Mouse (Mus musculus): Measurements from ENCODE around the gene Foxf1. TPM values are rescaled to one million over a fixed set of nuclear protein-coding genes. Genes with fewer than 3 reads are reported as not detected.

Gene Foxf1
- polyA plus RNA-seq, 1 experiment: 194 TPM

DNA sequence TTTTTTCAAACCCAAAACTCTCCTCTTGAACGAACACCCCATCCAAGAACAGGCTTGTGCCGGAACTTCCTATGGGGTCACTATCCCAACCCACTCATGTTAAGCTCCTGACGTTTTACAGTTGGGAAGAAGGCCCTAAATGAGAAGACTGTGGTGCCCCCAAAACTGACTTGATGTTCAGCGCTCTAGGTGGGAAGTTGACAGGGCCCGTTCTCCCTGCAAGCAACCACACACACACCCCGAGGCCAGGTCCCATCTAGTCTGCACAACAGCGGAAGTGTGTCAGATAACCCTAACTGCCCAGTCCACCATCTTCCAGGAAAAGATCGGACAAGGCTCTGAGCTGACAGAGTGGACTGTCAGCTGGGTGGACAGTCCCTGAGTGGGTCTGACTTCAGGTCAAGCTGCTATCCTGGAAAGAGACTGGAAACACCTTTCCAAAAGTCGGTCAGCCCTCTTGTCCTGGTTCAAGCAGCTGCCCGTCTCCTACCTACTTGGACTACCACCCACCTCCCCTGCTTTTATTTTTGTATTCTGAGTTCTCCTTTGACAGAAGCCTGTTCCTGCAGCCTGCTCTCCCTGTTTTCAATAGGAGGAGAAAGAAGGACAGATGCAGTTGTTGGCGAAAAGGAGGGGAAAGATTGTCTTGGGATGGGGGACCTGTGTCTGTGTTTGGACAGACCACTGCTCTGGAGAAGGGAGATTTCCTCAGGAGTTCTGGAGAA lies 11.6 kb upstream of the Foxf1 start:
- peaks cover 7% of the 10 kb centered on the region for H3K4me1 ChIP-seq (ENCODE audit: control insufficient read depth, insufficient read depth, low read length)
- no peak overlapping the region for H3K4me3 ChIP-seq (replicated peaks; ENCODE audit: extremely low read depth, low read depth, low read length)
- DNase-seq: no peak
- no peak for TF ChIP-seq POLR2A (IDR thresholded peaks at IDR 0.05; ENCODE audit: borderline replicate concordance, extremely low read depth, low read depth, low read length)
- no peak for TF ChIP-seq CTCF (IDR thresholded peaks at IDR 0.05; ENCODE audit: insufficient read depth, low read length)
- WGBS: 36% methylated on average over 11 of the region's 11 CpGs

DNA sequence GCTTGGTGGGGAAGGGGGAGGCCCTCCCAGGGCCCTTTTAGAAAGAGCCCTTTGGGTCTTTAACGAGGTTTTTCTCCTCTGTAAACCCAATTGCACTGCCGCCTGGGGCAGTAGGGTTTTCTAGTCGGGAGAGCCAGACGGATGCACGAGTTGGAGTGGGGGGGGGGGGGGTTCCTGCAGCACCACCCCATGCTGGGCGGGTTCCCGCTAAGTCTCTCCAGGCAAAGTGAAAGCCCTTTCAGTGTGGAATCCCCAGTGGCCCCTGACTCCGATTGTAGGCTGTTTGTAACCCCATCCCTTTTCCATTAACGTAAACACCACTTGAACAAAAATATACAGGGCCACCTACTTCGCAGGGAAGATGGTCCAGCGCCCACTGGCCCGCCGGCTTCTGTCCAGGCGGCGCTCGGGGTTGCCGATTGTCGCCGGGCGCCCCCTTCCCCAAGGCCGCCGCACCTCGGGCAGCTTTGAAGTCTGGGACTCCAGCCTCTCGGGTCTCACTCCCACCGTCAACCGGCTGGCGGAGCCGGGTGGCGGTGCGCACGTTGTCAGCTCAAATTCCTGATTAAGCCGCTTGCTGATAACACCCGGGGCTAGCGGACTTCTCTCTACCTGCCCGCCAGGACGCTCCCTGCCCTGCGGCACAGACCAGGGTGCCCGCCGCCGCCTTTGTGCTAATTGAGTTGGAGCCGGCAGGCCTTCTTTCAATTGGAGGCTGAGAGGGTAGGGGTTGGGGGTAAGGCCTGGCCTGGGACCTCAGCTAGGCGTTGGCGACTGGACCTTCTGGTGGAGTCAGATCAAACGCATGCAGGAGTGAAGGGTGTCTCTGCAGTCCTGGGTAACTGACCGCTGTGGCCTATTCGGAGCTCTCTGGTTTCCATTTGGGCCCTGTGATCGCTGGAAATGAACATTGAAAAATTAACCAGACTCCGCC lies 10.7 kb upstream of the Foxf1 start:
- Histone ChIP-seq H3K4me3 (replicated peaks; ENCODE audit: extremely low read depth, low read depth, low read length) (peak overlapping the region; percentile 40), H3K4me1 (ENCODE audit: control insufficient read depth, insufficient read depth, low read length) (peaks cover 10% of the 10 kb centered on the region)
- peak; percentile 17 for DNase-seq
- WGBS: 16% methylated on average over 48 of the region's 48 CpGs
- peak; percentile 41; the same call in 1 of the 2 replicates for TF ChIP-seq POLR2A (IDR thresholded peaks at IDR 0.05; ENCODE audit: borderline replicate concordance, extremely low read depth, low read depth, low read length)
- no peak for TF ChIP-seq CTCF (IDR thresholded peaks at IDR 0.05; ENCODE audit: insufficient read depth, low read length)

DNA sequence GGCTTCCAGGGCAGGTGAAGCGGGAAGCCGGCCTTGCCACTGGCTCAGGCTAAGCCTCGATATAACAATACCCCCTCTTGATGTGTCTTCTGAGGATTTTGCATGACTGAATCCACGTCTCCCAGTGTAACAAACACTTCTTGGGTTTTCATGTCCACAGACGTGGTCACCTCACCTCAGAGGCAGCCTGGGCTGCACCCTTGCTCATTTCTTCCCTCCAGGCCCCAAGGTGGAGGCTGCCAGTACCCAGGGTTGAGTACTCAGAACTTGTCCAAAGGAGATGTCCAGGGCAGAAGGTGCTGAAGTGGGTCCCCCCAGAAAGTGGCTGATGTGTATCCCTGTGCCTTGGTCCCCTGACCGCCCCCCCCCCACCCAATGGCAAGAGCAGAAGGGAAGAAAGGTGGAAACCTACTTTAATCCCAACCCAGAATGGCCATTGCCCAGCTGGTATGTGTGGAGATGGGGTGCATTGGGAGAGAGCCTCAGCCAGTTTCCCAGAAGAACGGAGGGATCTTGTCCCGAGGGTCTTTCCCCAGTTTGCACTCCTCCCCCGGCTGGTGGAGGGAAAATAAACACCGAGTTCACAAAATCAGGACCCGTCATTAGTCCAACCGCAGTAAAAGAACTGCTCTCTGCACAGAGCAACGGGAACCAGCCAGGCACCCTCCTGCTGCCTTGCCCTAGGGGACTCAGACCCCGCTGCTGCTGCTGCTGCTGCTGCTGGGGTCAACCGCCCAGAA lies 9.9 kb upstream of the Foxf1 start:
- DNase-seq: no peak
- Histone ChIP-seq H3K4me1 (ENCODE audit: control insufficient read depth, insufficient read depth, low read length) (peaks cover 10% of the 10 kb centered on the region), H3K4me3 (replicated peaks; ENCODE audit: extremely low read depth, low read depth, low read length) (peak overlapping the region; percentile 36)
- no peak for TF ChIP-seq CTCF (IDR thresholded peaks at IDR 0.05; ENCODE audit: insufficient read depth, low read length)
- TF ChIP-seq POLR2A (IDR thresholded peaks at IDR 0.05; ENCODE audit: borderline replicate concordance, extremely low read depth, low read depth, low read length): no peak
- WGBS: 24% methylated on average over 15 of the region's 15 CpGs

DNA sequence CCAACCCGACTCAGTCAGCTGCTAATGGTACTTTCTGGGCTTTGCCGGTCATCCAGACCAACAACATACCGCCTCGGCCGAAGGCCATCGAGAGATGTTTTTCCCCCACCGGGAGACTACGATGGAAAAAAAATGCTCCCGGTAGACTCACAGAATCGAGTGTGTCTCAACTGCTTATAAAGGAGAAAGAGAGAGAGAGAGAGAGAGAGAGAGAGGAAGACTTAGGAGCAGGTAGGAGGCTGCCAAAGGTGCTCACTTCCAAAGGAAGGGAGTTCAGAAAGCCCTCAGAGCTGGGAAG lies 9.4 kb upstream of the Foxf1 start:
- Histone ChIP-seq H3K4me3 (replicated peaks; ENCODE audit: extremely low read depth, low read depth, low read length) (peak overlapping the region; percentile 36), H3K4me1 (ENCODE audit: control insufficient read depth, insufficient read depth, low read length) (peaks cover 10% of the 10 kb centered on the region)
- DNase-seq: no peak
- WGBS: 17% methylated on average over 10 of the region's 10 CpGs
- TF ChIP-seq POLR2A (IDR thresholded peaks at IDR 0.05; ENCODE audit: borderline replicate concordance, extremely low read depth, low read depth, low read length) (no peak), CTCF (IDR thresholded peaks at IDR 0.05; ENCODE audit: insufficient read depth, low read length) (no peak)

DNA sequence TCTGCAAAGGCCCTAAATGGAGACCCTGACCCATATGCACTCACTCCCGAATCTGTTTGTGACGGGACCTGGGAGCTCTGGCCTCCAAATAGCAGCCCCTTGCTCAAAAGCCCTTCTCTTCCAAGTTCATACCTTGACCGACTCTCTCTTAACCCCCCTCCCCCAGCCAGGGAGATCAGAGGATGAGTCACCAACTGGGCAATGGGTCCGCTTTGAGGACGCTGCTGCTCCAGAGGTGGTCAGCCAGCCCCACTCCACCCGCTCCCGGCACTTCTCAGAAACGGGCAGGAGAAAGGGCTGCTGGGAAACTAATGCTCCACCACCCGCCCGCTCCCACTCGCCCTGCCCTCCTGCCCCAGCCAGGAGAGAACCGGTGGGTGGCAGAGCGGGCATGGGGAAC lies 8.2 kb upstream of the Foxf1 start:
- peak overlapping the region; percentile 44 for H3K4me3 ChIP-seq (replicated peaks; ENCODE audit: extremely low read depth, low read depth, low read length)
- TF ChIP-seq POLR2A (IDR thresholded peaks at IDR 0.05; ENCODE audit: borderline replicate concordance, extremely low read depth, low read depth, low read length) (no peak), CTCF (IDR thresholded peaks at IDR 0.05; ENCODE audit: insufficient read depth, low read length) (no peak)
- peaks cover 10% of the 10 kb centered on the region for H3K4me1 ChIP-seq (ENCODE audit: control insufficient read depth, insufficient read depth, low read length)
- DNase-seq: peak; percentile 19
- WGBS: 17% methylated on average over 13 of the region's 13 CpGs

DNA sequence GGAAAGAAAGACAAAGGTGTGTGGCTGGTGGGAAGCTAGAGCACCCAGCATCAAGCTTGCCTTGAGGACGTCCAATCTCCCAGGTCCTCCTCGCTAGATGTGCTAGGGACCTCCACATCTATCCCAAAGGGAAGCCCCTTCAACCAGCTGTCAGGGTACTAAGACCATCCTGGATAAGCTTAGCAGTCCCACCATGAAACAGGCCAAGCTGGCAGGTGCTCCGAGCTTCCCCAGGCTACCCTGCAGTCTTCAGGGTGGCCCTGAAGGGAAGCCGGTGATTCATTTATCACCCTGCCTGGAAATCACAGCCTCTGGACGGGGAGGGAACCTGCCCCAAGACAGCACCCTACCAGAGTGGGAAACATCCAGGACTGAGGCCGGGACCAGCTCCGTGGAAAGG lies 7.6 kb upstream of the Foxf1 start:
- H3K4me3 ChIP-seq (replicated peaks; ENCODE audit: extremely low read depth, low read depth, low read length): peak overlapping the region; percentile 51
- TF ChIP-seq POLR2A (IDR thresholded peaks at IDR 0.05; ENCODE audit: borderline replicate concordance, extremely low read depth, low read depth, low read length) (no peak), CTCF (IDR thresholded peaks at IDR 0.05; ENCODE audit: insufficient read depth, low read length) (no peak)
- WGBS: 25% methylated on average over 7 of the region's 7 CpGs

DNA sequence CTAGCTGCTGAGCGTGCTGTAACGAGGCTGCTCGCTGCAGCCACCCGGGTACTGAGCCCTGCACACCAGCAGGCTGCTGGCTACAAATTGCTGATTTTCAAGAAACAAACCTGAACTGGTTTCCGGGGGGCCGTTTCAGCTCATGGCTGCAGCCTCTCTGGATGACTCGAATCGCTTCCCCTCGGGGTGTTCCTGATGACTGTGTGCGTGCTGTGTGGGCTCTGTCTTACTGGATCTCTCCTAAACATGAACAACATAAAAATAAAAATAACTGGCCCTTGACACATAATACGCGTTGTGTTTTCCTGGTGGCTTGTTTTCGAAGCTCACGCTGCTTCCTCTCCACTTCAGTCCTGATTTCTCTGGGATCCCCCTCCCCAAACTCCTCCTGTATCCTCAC lies 5.5 kb upstream of the Foxf1 start:
- peak overlapping the region; percentile 55 for H3K4me3 ChIP-seq (replicated peaks; ENCODE audit: extremely low read depth, low read depth, low read length)
- TF ChIP-seq CTCF (IDR thresholded peaks at IDR 0.05; ENCODE audit: insufficient read depth, low read length): no peak
- no peak for TF ChIP-seq POLR2A (IDR thresholded peaks at IDR 0.05; ENCODE audit: borderline replicate concordance, extremely low read depth, low read depth, low read length)
- WGBS: 23% methylated on average over 14 of the region's 14 CpGs
- DNase-seq: no peak
- peaks cover 5% of the 10 kb centered on the region for H3K4me1 ChIP-seq (ENCODE audit: control insufficient read depth, insufficient read depth, low read length)

More for the DNA sequence above, 7.6 kb upstream of the Foxf1 start:
- peaks cover 7% of the 10 kb centered on the region for H3K4me1 ChIP-seq (ENCODE audit: control insufficient read depth, insufficient read depth, low read length)
- DNase-seq: no peak

DNA sequence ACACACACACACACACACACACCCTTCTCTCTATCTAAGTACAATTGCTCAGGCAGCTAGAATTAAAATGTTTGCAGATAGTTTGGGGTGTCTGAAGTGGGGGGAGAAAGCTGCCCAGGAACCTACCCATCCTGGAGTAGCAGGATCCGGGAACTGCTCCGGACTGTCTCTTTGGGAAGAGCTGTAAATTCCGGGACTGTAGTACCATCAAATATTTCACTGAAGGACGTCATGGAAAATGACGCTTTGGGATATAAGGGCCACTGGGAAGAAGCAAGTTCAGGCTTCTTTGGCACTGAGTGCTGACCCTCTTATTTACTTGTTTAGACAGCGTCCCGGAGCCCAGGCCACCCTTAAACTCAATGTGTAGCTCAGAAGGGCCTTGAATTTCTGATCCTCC lies 5.0 kb upstream of the Foxf1 start:
- peaks cover 5% of the 10 kb centered on the region for H3K4me1 ChIP-seq (ENCODE audit: control insufficient read depth, insufficient read depth, low read length)
- H3K4me3 ChIP-seq (replicated peaks; ENCODE audit: extremely low read depth, low read depth, low read length): peak overlapping the region; percentile 55
- TF ChIP-seq POLR2A (IDR thresholded peaks at IDR 0.05; ENCODE audit: borderline replicate concordance, extremely low read depth, low read depth, low read length) (no peak), CTCF (IDR thresholded peaks at IDR 0.05; ENCODE audit: insufficient read depth, low read length) (no peak)
- DNase-seq: no peak
- 18% methylated on average over 7 of the region's 7 CpGs for WGBS

DNA sequence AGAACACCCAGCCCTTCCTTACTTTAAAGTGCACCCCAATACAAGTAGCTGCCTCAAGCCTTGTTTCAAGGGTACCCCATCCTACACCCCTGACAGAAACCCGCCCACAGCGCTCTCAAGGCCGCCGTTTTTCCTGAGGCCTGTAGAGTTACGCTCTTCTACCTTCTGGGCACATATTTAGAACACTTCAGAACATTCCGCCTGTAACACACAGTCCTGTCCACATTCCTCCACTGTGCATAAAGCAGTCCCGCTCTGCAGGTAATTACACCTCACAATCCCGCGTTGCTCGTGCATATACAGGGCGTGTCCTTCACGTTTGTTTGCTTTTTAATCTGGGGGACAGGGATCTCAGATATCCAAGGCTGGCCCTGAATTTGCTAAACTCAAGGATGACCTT lies 4.2 kb upstream of the Foxf1 start:
- TF ChIP-seq POLR2A (IDR thresholded peaks at IDR 0.05; ENCODE audit: borderline replicate concordance, extremely low read depth, low read depth, low read length) (no peak), CTCF (IDR thresholded peaks at IDR 0.05; ENCODE audit: insufficient read depth, low read length) (no peak)
- no peak for DNase-seq
- WGBS: 23% methylated on average over 12 of the region's 12 CpGs
- peaks cover 5% of the 10 kb centered on the region for H3K4me1 ChIP-seq (ENCODE audit: control insufficient read depth, insufficient read depth, low read length)
- H3K4me3 ChIP-seq (replicated peaks; ENCODE audit: extremely low read depth, low read depth, low read length): peak overlapping the region; percentile 96

Measured in lung, adult 2 months (tissue).